Mouse (Mus musculus) spleen, adult 18-20 months (tissue): Measurements from ENCODE around the gene Nelfe.
A peak's percentile ranks its signal among the peaks of the same experiment; 100 is the strongest.
"Not testable (repeated sequence)": the region's sequence is repeated elsewhere in the genome, so short reads cannot be mapped to it uniquely, and the experiment has no call there.

Experiments used
- DNase-seq, 2 experiments: peaks; one replicate each; pipeline ENCODE4 v3.0.0; 2022; ENCODE audit warnings: mixed read lengths in 2 of 2

Gene Nelfe

GRCm38 (mm10) chr17:34894074-34894597 lies 43.9 kb downstream of the Nelfe start:
- DNase-seq = peak; percentile 90 to 94

- DNase-seq = peak in 1 of 2 experiments; percentile 56
Measured at GRCm38 (mm10) chr17:34894801-34895530, 44.8 kb downstream of the Nelfe start.

GRCm38 (mm10) chr17:34895724-34896123 lies 45.5 kb downstream of the Nelfe start:
- no peak for DNase-seq

GRCm38 (mm10) chr17:34896366-34896765 lies 46.2 kb downstream of the Nelfe start:
- DNase-seq = no peak

GRCm38 (mm10) chr17:34897373-34898159 lies 47.4 kb downstream of the Nelfe start:
- no peak for DNase-seq

- peak; percentile 76 to 82 for DNase-seq
Measured at GRCm38 (mm10) chr17:34898160-34898586, 48.0 kb downstream of the Nelfe start, which contains the start of the genes C2 and Ehmt2. C2 (minus strand) TSS chr17:34898265. Ehmt2 (plus strand) TSS chr17:34898469.

GRCm38 (mm10) chr17:34898706-34899052 lies 48.5 kb downstream of the Nelfe start:
- no peak for DNase-seq

GRCm38 (mm10) chr17:34899053-34899889 lies 49.1 kb downstream of the Nelfe start:
- peak; percentile 41 to 55 for DNase-seq

- no peak for DNase-seq
Measured at GRCm38 (mm10) chr17:34899890-34900243, 49.7 kb downstream of the Nelfe start.

- not testable (repeated sequence) for DNase-seq
Measured at GRCm38 (mm10) chr17:34900826-34901225, 50.6 kb downstream of the Nelfe start.

GRCm38 (mm10) chr17:34901948-34902347 lies 51.8 kb downstream of the Nelfe start:
- not testable (repeated sequence) for DNase-seq

GRCm38 (mm10) chr17:34902895-34903294 lies 52.7 kb downstream of the Nelfe start:
- no peak for DNase-seq
